Mouse (Mus musculus) forebrain, postnatal 0 days (tissue): ENCODE measurements around the gene Sds. TPM values are rescaled to one million over a fixed set of nuclear protein-coding genes. Genes with fewer than 3 reads are reported as not detected.
A peak's percentile ranks its signal among the peaks of the same experiment; 100 is the strongest.

Source experiments
- ATAC-seq: fragments of 200-750 bp; cut with Nextera tagmentation; 2 replicates; pipeline ENCODE4 v1.8.0; 2017; ENCODE audit warnings: mild to moderate bottlenecking, moderate library complexity
- DNase-seq: peaks from one replicate; pipeline ENCODE4 v3.0.0-alpha.2; 2015
- H3K27ac ChIP-seq: fragments of 300-500 bp; sonication (generic); 2 replicates; pipeline ENCODE4 v1.5.1; 2014; ENCODE audit warnings: low read depth, mild to moderate bottlenecking, antibody characterized with exemption, low read length, moderate library complexity, mixed read lengths
- H3K27me3 ChIP-seq: fragments of 300-500 bp; sonication (generic); 2 replicates; pipeline ENCODE4 v1.6.1; 2014; ENCODE audit warnings: mild to moderate bottlenecking, low read length, mixed read lengths; ENCODE audit not compliant: insufficient read depth
- H3K36me3 ChIP-seq: fragments of 300-500 bp; sonication (generic); 2 replicates; pipeline ENCODE4 v1.6.1; 2014; ENCODE audit warnings: mild to moderate bottlenecking, moderate library complexity; ENCODE audit not compliant: insufficient read depth
- H3K4me1 ChIP-seq: fragments of 300-500 bp; sonication (generic); 2 replicates; pipeline ENCODE4 v1.6.1; 2014; ENCODE audit warnings: antibody characterized with exemption; ENCODE audit not compliant: insufficient read depth
- H3K4me2 ChIP-seq: fragments of 300-500 bp; sonication (generic); 2 replicates; pipeline ENCODE4 v1.6.1; 2014; ENCODE audit warnings: low read depth, mild to moderate bottlenecking, moderate library complexity
- H3K4me3 ChIP-seq: fragments of 300-500 bp; sonication (generic); 2 replicates; pipeline ENCODE4 v1.5.1; 2014; ENCODE audit warnings: low read depth, low read length, mixed read lengths
- H3K9ac ChIP-seq: fragments of 300-500 bp; sonication (generic); 2 replicates; pipeline ENCODE4 v1.6.1; 2014; ENCODE audit warnings: mild to moderate bottlenecking
- H3K9me3 ChIP-seq: fragments of 300-500 bp; sonication (generic); 2 replicates; pipeline ENCODE4 v1.6.1; 2016; ENCODE audit warnings: low read length
- CTCF ChIP-seq: sonication (generic); IDR thresholded peaks from 2 replicates; pipeline ENCODE4 v1.5.1; 2016; ENCODE audit warnings: antibody characterized with exemption, control low read depth, low read depth
- WGBS: fragments of 180-500 bp; shearing (Covaris S2); extraction: QIAGEN DNeasy Blood & Tissue Kit; methylation state at CpG from one replicate; pipeline ENCODE4 v1.1.7; 2014; 5-methylcytosine and 5-hydroxymethylcytosine counted together
- polyA plus RNA-seq: library from polyadenylated mRNA; unstranded; fragments of >200 nt; fragmentation: Nextera tagmentation; extraction: Ambion mirVana; gene quantifications from 2 replicates; pipeline ENCODE4 v1.2.1, GENCODE M21; 2015
- total RNA-seq: library from RNA; depleted of rRNA; stranded (reverse); fragments of >200 nt; gene quantifications from 2 replicates; pipeline ENCODE4 v1.2.3, GENCODE M21; 2014

Gene Sds
- total and polyA plus RNA-seq, 2 experiments from 2014 or later, result not detected

- peaks cover 10% of the 10 kb centered on the region for H3K27me3 ChIP-seq
- no peak overlapping the region for H3K9ac ChIP-seq
- no peak overlapping the region for H3K4me2 ChIP-seq
- no peaks in the 10 kb centered on the region for H3K36me3 ChIP-seq
- no peak overlapping the region for H3K27ac ChIP-seq
- no peak for TF ChIP-seq CTCF
- H3K9me3 ChIP-seq, result no peaks in the 10 kb centered on the region
- H3K4me1 ChIP-seq, result peaks cover 3% of the 10 kb centered on the region; the same call in 1 of the 2 replicates
- ATAC-seq (no peak), DNase-seq (no peak)
- WGBS, result 91% methylated on average over 9 of the region's 9 CpGs
- no peak overlapping the region for H3K4me3 ChIP-seq
These were observed 37.8 kb downstream of the Sds start for GRCm38 (mm10) chr5:120514031-120514677.

DNA sequence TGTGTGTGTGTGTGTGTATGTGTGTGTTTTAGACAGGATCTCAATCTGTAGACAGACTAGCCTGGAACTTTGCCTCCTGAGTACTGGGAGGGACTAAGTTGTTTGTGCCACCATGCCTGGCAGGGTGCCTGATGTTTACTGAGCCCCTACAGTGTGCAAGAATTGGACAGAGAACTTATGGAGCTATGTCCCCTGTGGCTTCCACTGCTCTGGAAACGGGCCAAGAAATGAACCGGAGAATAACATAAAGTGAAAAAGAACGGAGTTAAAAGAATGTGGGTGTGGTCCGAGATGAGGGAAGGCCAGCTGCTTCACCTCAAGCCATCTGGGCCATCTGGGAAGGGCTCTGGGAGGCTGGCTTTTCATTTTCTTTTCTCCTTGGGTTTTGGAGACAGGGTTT is 38.4 kb downstream of the Sds start:
- Histone ChIP-seq H3K9ac (no peak overlapping the region), H3K4me3 (no peak overlapping the region), H3K36me3 (no peaks in the 10 kb centered on the region), H3K9me3 (no peaks in the 10 kb centered on the region), H3K4me2 (no peak overlapping the region), H3K27ac (no peak overlapping the region), H3K4me1 (peaks cover 3% of the 10 kb centered on the region; the same call in 1 of the 2 replicates), H3K27me3 (peaks cover 10% of the 10 kb centered on the region)
- DNase-seq, result no peak
- no peak for TF ChIP-seq CTCF
- no peak for ATAC-seq
- WGBS, result 30% methylated on average over 4 of the region's 4 CpGs

DNA sequence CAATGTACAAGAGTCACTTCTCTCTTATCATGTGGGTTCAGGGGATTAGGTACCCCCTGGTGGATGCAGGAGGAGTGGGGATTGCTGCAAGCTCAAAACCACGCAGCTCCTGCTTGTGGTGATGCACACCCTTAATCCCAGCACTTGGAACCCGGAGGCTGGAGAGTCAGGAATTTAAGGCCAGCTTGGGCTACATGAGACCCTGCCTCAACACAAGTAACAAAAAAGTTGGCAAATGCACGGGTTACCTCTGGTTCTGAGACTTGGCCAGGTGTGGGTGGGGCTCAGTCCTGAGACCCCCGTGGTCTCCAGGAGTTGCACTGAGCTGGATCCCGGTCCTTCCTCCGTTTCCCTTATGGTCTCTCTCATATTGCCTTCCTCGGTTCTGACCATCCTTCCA is 39.1 kb downstream of the Sds start:
- no peak overlapping the region for H3K4me3 ChIP-seq
- DNase-seq, result no peak
- H3K27me3 ChIP-seq, result peaks cover 10% of the 10 kb centered on the region
- TF ChIP-seq CTCF, result peak; percentile 25; the same call in 1 of the 2 replicates
- H3K36me3 ChIP-seq, result no peaks in the 10 kb centered on the region
- WGBS, result 75% methylated on average over 7 of the region's 7 CpGs
- no peaks in the 10 kb centered on the region for H3K9me3 ChIP-seq
- peaks cover 3% of the 10 kb centered on the region; the same call in 1 of the 2 replicates for H3K4me1 ChIP-seq
- H3K4me2 ChIP-seq, result no peak overlapping the region
- no peak overlapping the region for H3K27ac ChIP-seq
- no peak overlapping the region for H3K9ac ChIP-seq
- no peak for ATAC-seq

DNA sequence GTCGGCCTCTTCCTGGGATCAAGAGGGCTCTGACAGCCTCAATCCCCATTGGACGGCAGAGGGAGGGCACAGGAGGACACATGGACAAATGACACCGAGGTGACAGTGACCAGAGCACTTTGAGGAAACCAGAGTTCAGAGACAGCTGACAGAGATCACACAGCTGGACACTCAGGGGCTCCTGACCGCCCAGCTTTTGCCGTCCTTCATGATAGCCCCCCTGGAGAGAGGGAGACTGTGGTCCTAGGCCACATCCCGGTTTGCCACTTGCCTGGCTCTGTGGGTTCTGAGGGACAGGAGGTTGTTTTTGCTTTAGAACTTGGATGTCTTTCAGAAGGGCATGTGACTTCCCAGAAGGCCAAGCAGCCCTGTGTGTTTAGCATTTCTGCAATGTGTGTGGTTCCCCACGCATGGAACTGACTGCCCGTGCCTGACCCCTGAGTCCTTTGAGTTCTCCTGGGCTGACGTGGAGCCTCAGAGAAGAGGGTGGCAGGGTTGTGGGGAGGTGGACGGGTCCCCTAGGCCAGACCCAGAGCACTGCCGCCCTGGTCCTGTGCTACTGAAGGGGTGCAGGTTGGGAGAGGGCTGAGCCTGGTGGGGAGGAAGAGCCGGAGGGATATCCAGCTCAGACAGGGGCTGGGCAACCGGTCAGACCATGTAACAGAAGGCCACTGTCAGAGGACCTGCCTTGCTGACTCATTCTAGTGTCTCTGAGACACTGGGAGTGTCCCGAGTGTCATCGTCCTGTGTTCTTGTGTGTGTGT is 40.1 kb downstream of the Sds start:
- whole genome bisulfite sequencing, result 65% methylated on average over 15 of the region's 15 CpGs

GRCm38 (mm10) chr5:120517552-120517951 is 41.2 kb downstream of the Sds start:
- ATAC-seq, result no peak
- H3K9me3 ChIP-seq, result no peaks in the 10 kb centered on the region
- 51% methylated on average over 9 of the region's 9 CpGs for WGBS

More for the DNA sequence above, 40.1 kb downstream of the Sds start:
- H3K27ac ChIP-seq, result no peak overlapping the region
- DNase-seq (no peak), ATAC-seq (no peak)
- TF ChIP-seq CTCF, result no peak
- H3K36me3 ChIP-seq, result no peaks in the 10 kb centered on the region
- H3K27me3 ChIP-seq, result peaks cover 7% of the 10 kb centered on the region
- no peaks in the 10 kb centered on the region for H3K4me1 ChIP-seq
- no peak overlapping the region for H3K4me2 ChIP-seq
- H3K9ac ChIP-seq, result no peak overlapping the region
- H3K4me3 ChIP-seq, result no peak overlapping the region
- no peaks in the 10 kb centered on the region for H3K9me3 ChIP-seq

GRCm38 (mm10) chr5:120522649-120523048 is 46.3 kb downstream of the Sds start:
- TF ChIP-seq CTCF, result peak; percentile 54
- DNase-seq, result no peak
- H3K4me3 ChIP-seq, result no peak overlapping the region
- H3K4me2 ChIP-seq, result no peak overlapping the region
- no peaks in the 10 kb centered on the region for H3K9me3 ChIP-seq
- H3K27me3 ChIP-seq, result no peaks in the 10 kb centered on the region
- H3K27ac ChIP-seq, result no peak overlapping the region
- 72% methylated on average over 3 of the region's 3 CpGs for WGBS
- H3K36me3 ChIP-seq, result no peaks in the 10 kb centered on the region
- no peak overlapping the region for H3K9ac ChIP-seq
- no peak for ATAC-seq
- no peaks in the 10 kb centered on the region for H3K4me1 ChIP-seq

More at GRCm38 (mm10) chr5:120517552-120517951, 41.2 kb downstream of the Sds start:
- H3K4me2 ChIP-seq, result no peak overlapping the region
- TF ChIP-seq CTCF, result no peak
- no peak overlapping the region for H3K9ac ChIP-seq
- H3K27ac ChIP-seq, result no peak overlapping the region
- H3K4me3 ChIP-seq, result no peak overlapping the region
- H3K27me3 ChIP-seq, result no peaks in the 10 kb centered on the region; the same call in 1 of the 2 replicates
- no peaks in the 10 kb centered on the region for H3K4me1 ChIP-seq
- H3K36me3 ChIP-seq, result no peaks in the 10 kb centered on the region
- no peak for DNase-seq

DNA sequence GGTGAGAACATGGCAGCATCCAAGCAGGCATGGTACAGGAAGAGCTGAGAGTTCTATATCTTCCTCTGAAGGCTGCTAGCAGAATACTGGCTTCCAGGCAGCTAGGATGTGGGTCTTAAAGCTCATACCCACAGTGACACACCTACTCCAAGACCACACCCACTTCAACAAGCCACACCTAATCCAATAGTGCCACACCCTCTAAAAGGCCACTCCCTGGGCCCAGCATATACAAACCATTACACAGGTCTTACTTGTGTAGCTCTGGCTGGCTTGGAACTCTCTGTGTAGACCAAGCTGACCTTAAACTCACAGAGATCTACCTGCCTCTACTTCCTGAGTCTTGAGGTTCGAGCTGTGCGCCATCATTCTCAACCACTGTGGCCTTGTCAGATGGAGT is 48.4 kb downstream of the Sds start:
- H3K4me2 ChIP-seq, result no peak overlapping the region
- 94% methylated on average over 2 of the region's 2 CpGs for WGBS
- no peaks in the 10 kb centered on the region for H3K9me3 ChIP-seq
- no peaks in the 10 kb centered on the region for H3K27me3 ChIP-seq
- H3K36me3 ChIP-seq, result no peaks in the 10 kb centered on the region
- DNase-seq (no peak), ATAC-seq (no peak)
- H3K27ac ChIP-seq, result no peak overlapping the region
- no peaks in the 10 kb centered on the region for H3K4me1 ChIP-seq
- no peak overlapping the region for H3K9ac ChIP-seq
- H3K4me3 ChIP-seq, result no peak overlapping the region
- no peak for TF ChIP-seq CTCF
